Mouse (Mus musculus): ENCODE measurements around the gene Nucks1. TPM values are rescaled to one million over a fixed set of nuclear protein-coding genes. Genes with fewer than 3 reads are reported as not detected.

Gene Nucks1
- total RNA-seq, 2 experiments from 2014 or later = 158 to 166 TPM

Other genes starting within 250 kb of the Nucks1 start
- gene Rab7b, start 221.8 kb upstream of the Nucks1 start, total RNA-seq (2021) = under 1 TPM; 0.76 to 0.77 TPM
- under 1 TPM; 0.12 to 0.15 TPM for gene Slc26a9, start 166.5 kb upstream of the Nucks1 start, total RNA-seq (2021)
- gene Pm20d1, start 113.2 kb upstream of the Nucks1 start, total RNA-seq (2021) = 1 to 10 TPM; 1.8 to 2.1 TPM
- 10 to 100 TPM; 62.5 to 63.0 TPM for gene Slc41a1, start 83.0 kb upstream of the Nucks1 start, total RNA-seq (2021)
- gene Rab29, start 43.3 kb upstream of the Nucks1 start, total RNA-seq (2021) = 1 to 10 TPM; 6.8 to 8.7 TPM
- gene Slc45a3, start 52.4 kb downstream of the Nucks1 start, total RNA-seq (2021) = under 1 TPM; 0.72 to 0.89 TPM
- 10 to 100 TPM; 55.3 to 64.3 TPM for gene Elk4, start 97.1 kb downstream of the Nucks1 start, total RNA-seq (2021)
- 10 to 100 TPM; 66.4 to 79.3 TPM for gene Mfsd4a, start 157.5 kb downstream of the Nucks1 start, total RNA-seq (2021)
- 10 to 100 TPM; 21.7 to 29.2 TPM for gene Cdk18, start 229.2 kb downstream of the Nucks1 start, total RNA-seq (2021)

All from layer of hippocampus, adult 18-20 months (tissue).